Mouse (Mus musculus) myocyte (in vitro differentiated cells): ENCODE results near the gene Gabrg3. TPM values are rescaled to one million over a fixed set of nuclear protein-coding genes. Genes with fewer than 3 reads are reported as not detected.

Experiments
- H3K27me3 ChIP-seq: one replicate; pipeline ENCODE4 v1.6.1; 2011; ENCODE audit not compliant: control insufficient read depth, insufficient read depth, insufficient read length
- H3K36me3 ChIP-seq: one replicate; pipeline ENCODE4 v1.6.1; 2011; ENCODE audit not compliant: control insufficient read depth, insufficient read depth
- H3K4me2 ChIP-seq: one replicate; pipeline ENCODE4 v1.6.1; 2011; ENCODE audit warnings: low read depth, control low read depth
- H3K4me3 ChIP-seq: one replicate; pipeline ENCODE4 v1.5.1; 2011; ENCODE audit warnings: mild to moderate bottlenecking, control low read depth, moderate library complexity
- H3K79me2 ChIP-seq: one replicate; pipeline ENCODE4 v1.6.1; 2011; ENCODE audit not compliant: control insufficient read depth, insufficient read depth
- H3ac ChIP-seq: one replicate; pipeline ENCODE4 v1.6.1; 2011; ENCODE audit not compliant: control insufficient read depth, insufficient read length
- CEBPB ChIP-seq: IDR thresholded peaks from 2 replicates; pipeline ENCODE4 v1.6.1; 2011; ENCODE audit warnings: mild to moderate bottlenecking, moderate library complexity; ENCODE audit not compliant: poor library complexity, insufficient read depth, severe bottlenecking
- E2F4 ChIP-seq: IDR thresholded peaks from one replicate; pipeline ENCODE4 v1.6.1; 2011; ENCODE audit warnings: mild to moderate bottlenecking, control low read depth, moderate library complexity; ENCODE audit not compliant: insufficient read depth
- MAX ChIP-seq: IDR thresholded peaks from one replicate; pipeline ENCODE4 v1.6.1; 2011; ENCODE audit warnings: low read depth, mild to moderate bottlenecking, control low read depth
- MYOD1 ChIP-seq, 3 experiments: IDR thresholded peaks; one replicate each; pipeline ENCODE4 v1.6.1; 2011; ENCODE audit warnings: control low read depth in 2 of 3, low read depth in 2 of 3, mild to moderate bottlenecking in 2 of 3, moderate library complexity in 1 of 3; ENCODE audit not compliant: insufficient read length in 2 of 3, control insufficient read depth in 1 of 3
- MYOG ChIP-seq, 3 experiments: IDR thresholded peaks; one replicate each; pipeline ENCODE4 v1.6.1; 2011; ENCODE audit warnings: control low read depth in 2 of 3, low read depth in 2 of 3, mild to moderate bottlenecking in 2 of 3; ENCODE audit not compliant: insufficient read length in 2 of 3, control insufficient read depth in 1 of 3, insufficient read depth in 1 of 3
- POLR2A ChIP-seq: IDR thresholded peaks from one replicate; pipeline ENCODE4 v1.6.1; 2011; ENCODE audit warnings: low read depth, mild to moderate bottlenecking, control low read depth, moderate library complexity; ENCODE audit not compliant: insufficient read length
- POLR2AphosphoS2 ChIP-seq: IDR thresholded peaks from one replicate; pipeline ENCODE4 v1.6.1; 2011; ENCODE audit warnings: low read depth, control low read depth; ENCODE audit not compliant: insufficient read length
- REST ChIP-seq: IDR thresholded peaks from one replicate; pipeline ENCODE4 v1.6.1; 2011; ENCODE audit warnings: mild to moderate bottlenecking, control low read depth, moderate library complexity; ENCODE audit not compliant: insufficient read depth, insufficient read length
- SRF ChIP-seq: IDR thresholded peaks from one replicate; pipeline ENCODE4 v1.6.1; 2011; ENCODE audit warnings: low read depth; ENCODE audit not compliant: control insufficient read depth, insufficient read length
- TCF12 ChIP-seq: IDR thresholded peaks from one replicate; pipeline ENCODE4 v1.6.1; 2011; ENCODE audit warnings: mild to moderate bottlenecking, control low read depth; ENCODE audit not compliant: poor library complexity, insufficient read depth, severe bottlenecking
- TCF3 ChIP-seq: IDR thresholded peaks from one replicate; pipeline ENCODE4 v1.6.1; 2011; ENCODE audit warnings: low read depth, control low read depth; ENCODE audit not compliant: insufficient read length
- USF1 ChIP-seq: IDR thresholded peaks from one replicate; pipeline ENCODE4 v1.6.1; 2011; ENCODE audit warnings: low read depth, mild to moderate bottlenecking, control low read depth, moderate library complexity
- polyA plus RNA-seq: library from polyadenylated mRNA; unstranded; fragments of >200 nt; fragmentation: generic; extraction: Trizol; gene quantifications from one replicate; pipeline ENCODE4 v1.2.1, GENCODE M21; 2012; ENCODE audit warnings: missing spikeins

Gabrg3 gene
- polyA plus RNA-seq, 1 experiment: not detected

DNA sequence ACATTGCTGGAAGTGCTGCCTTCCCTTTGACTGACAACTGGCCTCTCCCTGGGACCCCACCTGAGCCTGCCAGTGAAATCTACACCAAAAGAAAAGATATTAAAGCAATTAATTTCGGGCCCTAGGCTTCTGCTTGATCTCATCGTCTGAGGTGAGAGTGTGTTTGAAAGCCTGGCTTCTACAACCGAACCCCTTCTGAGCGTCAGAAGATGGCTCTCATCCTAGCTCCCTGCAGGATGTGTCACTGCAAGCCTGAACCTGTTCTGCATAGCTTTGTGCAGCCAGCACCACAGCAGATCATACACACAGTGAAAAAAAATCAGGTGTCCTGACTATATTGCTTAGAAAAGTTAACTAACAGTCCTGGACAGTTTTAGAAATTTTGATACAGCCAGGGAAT, 618.8 kb downstream of the Gabrg3 start:
- H3K36me3 ChIP-seq: no peaks in the 10 kb centered on the region
- TF ChIP-seq SRF (no peak), E2F4 (no peak), POLR2AphosphoS2 (no peak), USF1 (no peak), POLR2A (no peak), REST (no peak), TCF12 (no peak), MYOD1 (IDR thresholded peaks at IDR 0.05; ENCODE audit: control insufficient read depth in 1 of 3, insufficient read length in 2 of 3, low read depth in 2 of 3) (no peak), MYOG (IDR thresholded peaks at IDR 0.05; ENCODE audit: control insufficient read depth in 1 of 3, insufficient read depth in 1 of 3, insufficient read length in 2 of 3, low read depth in 2 of 3) (no peak), MAX (no peak), TCF3 (no peak)
- no peaks in the 10 kb centered on the region for H3K79me2 ChIP-seq
- H3ac ChIP-seq: no peak overlapping the region
- no peak overlapping the region for H3K4me2 ChIP-seq
- H3K27me3 ChIP-seq: no peaks in the 10 kb centered on the region
- no peak overlapping the region for H3K4me3 ChIP-seq

DNA sequence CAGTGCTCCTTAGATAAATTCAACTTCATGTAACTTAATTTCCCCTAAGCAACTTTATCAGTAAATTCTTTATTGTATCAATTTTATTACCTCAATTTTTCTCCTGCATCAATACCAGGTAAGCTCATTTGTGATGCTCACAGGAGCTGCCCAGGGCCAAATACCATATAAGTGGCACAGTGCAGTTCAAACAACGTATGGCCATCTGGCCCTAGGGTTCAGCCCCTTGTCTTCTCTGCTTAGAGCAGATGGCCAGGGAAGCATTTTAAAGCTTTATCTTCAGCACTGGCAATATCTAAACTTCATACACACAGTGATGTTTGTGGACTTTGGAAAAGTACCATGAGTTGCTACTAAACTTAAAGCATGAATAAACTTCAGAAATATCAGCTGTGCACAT, 619.2 kb downstream of the Gabrg3 start:
- Histone ChIP-seq H3K4me2 (no peak overlapping the region), H3ac (no peak overlapping the region), H3K4me3 (no peak overlapping the region), H3K79me2 (no peaks in the 10 kb centered on the region), H3K27me3 (no peaks in the 10 kb centered on the region), H3K36me3 (no peaks in the 10 kb centered on the region)
- TF ChIP-seq MYOD1 (IDR thresholded peaks at IDR 0.05; ENCODE audit: control insufficient read depth in 1 of 3, insufficient read length in 2 of 3, low read depth in 2 of 3) (no peak), USF1 (no peak), TCF12 (no peak), SRF (no peak), POLR2A (no peak), CEBPB (no peak), MYOG (IDR thresholded peaks at IDR 0.05; ENCODE audit: control insufficient read depth in 1 of 3, insufficient read depth in 1 of 3, insufficient read length in 2 of 3, low read depth in 2 of 3) (no peak), REST (no peak)

DNA sequence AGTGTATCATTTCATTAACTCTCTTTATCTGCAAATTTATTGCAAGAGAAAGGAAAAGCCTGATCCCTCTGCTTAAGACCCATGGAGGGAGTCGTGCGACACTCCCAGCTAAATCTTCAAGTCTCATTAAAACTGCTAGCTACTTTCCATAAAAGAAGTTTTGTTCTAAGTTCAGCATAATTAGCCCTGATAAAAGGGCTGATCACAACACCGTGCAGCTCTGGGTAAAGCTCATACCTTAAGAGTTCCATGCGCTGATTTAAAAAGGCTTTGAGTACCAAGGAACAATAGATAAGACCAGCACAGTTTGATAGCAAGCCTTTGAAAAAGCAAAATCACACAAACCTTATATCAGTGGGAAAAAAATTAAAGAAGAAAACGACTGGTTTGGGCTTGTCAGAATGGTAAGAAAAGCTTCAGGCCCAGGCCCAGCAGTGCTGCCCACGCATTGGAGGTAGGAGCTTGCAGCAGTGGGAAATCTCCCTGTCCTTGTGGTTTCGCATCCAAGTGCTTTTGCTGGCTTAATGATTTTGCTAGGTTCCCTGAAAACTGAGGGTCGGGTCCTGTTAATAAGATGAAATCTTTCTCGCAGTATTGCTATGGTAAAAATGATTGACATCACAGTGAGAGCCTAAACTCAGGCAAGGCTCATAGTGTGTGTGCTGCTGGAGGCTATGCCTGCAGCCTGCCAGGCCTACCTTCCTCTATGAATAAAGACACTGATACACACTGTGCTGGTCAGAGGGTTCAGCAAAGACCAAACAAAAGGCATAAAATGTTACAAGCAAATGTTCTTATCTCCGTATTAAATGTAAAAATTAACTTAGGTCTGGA, 621.2 kb downstream of the Gabrg3 start:
- TF ChIP-seq POLR2A: no peak
- no peak for TF ChIP-seq REST
- TF ChIP-seq MYOG (IDR thresholded peaks at IDR 0.05; ENCODE audit: control insufficient read depth in 1 of 3, insufficient read depth in 1 of 3, insufficient read length in 2 of 3, low read depth in 2 of 3): no peak
- no peak for TF ChIP-seq POLR2AphosphoS2
- no peak for TF ChIP-seq TCF3
- no peak for TF ChIP-seq E2F4
- TF ChIP-seq TCF12: no peak
- no peak for TF ChIP-seq CEBPB
- no peak for TF ChIP-seq MAX
- no peak for TF ChIP-seq MYOD1 (IDR thresholded peaks at IDR 0.05; ENCODE audit: control insufficient read depth in 1 of 3, insufficient read length in 2 of 3, low read depth in 2 of 3)
- no peak for TF ChIP-seq SRF
- no peak for TF ChIP-seq USF1
- Histone ChIP-seq H3K4me2 (no peak overlapping the region), H3K4me3 (no peak overlapping the region), H3K27me3 (no peaks in the 10 kb centered on the region), H3K36me3 (no peaks in the 10 kb centered on the region), H3ac (no peak overlapping the region), H3K79me2 (no peaks in the 10 kb centered on the region)

DNA sequence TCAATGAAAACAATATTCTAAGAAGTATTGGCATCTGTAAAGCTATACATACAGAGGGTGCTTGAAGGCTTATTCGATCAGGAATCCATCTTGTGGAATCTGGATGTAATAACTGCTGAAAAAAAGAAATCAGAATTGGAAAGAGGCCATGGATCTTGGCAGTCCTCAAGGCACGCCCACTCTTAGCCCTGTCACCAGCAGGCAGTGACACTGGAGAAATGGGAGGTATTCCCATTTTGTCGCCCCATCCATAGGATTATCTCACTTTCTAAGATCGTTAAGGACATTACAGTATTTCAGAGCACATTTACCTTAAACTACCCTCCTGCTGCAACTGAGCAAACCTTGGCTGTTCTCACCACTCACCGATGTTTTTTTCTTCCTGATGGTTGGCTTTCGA, 657.8 kb downstream of the Gabrg3 start:
- Histone ChIP-seq H3K36me3 (no peaks in the 10 kb centered on the region), H3ac (no peak overlapping the region), H3K79me2 (no peaks in the 10 kb centered on the region), H3K27me3 (no peaks in the 10 kb centered on the region), H3K4me3 (no peak overlapping the region), H3K4me2 (no peak overlapping the region)
- TF ChIP-seq TCF3 (no peak), POLR2AphosphoS2 (no peak), MYOD1 (IDR thresholded peaks at IDR 0.05; ENCODE audit: control insufficient read depth in 1 of 3, insufficient read length in 2 of 3, low read depth in 2 of 3) (no peak), TCF12 (no peak), MYOG (IDR thresholded peaks at IDR 0.05; ENCODE audit: control insufficient read depth in 1 of 3, insufficient read depth in 1 of 3, insufficient read length in 2 of 3, low read depth in 2 of 3) (no peak), REST (no peak), MAX (no peak), E2F4 (no peak), POLR2A (no peak), USF1 (no peak), SRF (no peak), CEBPB (no peak)

Other genes with a start within 250 kb of the Gabrg3 start
- not detected for gene Gabrb3, start 32.5 kb upstream of the Gabrg3 start, polyA plus RNA-seq
- not detected for gene Gabra5, start 122.9 kb upstream of the Gabrg3 start, polyA plus RNA-seq